Mouse (Mus musculus) midbrain, embryonic 10.5 days (tissue): ENCODE data around the gene Mipep. TPM values are rescaled to one million over a fixed set of nuclear protein-coding genes. Genes with fewer than 3 reads are reported as not detected.

Experiments
- DNase-seq: peaks from one replicate; pipeline ENCODE4 v3.0.0-alpha.2; 2017; ENCODE audit warnings: low spot score
- H3K27ac ChIP-seq: fragments of 300-500 bp; sonication (generic); replicated peaks from 2 replicates; pipeline ENCODE4 v1.5.1; 2016; ENCODE audit warnings: mild to moderate bottlenecking
- H3K27me3 ChIP-seq: fragments of 300-500 bp; sonication (generic); 2 replicates; pipeline ENCODE4 v1.6.1; 2016; ENCODE audit warnings: low read depth, mild to moderate bottlenecking; ENCODE audit not compliant: poor library complexity, severe bottlenecking
- H3K36me3 ChIP-seq: fragments of 300-500 bp; sonication (generic); 2 replicates; pipeline ENCODE4 v1.6.1; 2016; ENCODE audit warnings: mild to moderate bottlenecking, moderate library complexity
- H3K4me1 ChIP-seq: fragments of 300-500 bp; sonication (generic); 2 replicates; pipeline ENCODE4 v1.6.1; 2016
- H3K4me3 ChIP-seq: fragments of 300-500 bp; sonication (generic); 2 replicates; pipeline ENCODE4 v1.5.1; 2016; ENCODE audit warnings: mild to moderate bottlenecking, moderate library complexity
- H3K9me3 ChIP-seq: fragments of 300-500 bp; sonication (generic); replicated peaks from 2 replicates; pipeline ENCODE4 v1.6.1; 2016; ENCODE audit warnings: mild to moderate bottlenecking
- WGBS: fragments of 180-500 bp; shearing (Covaris S2); methylation state at CpG from one replicate; pipeline ENCODE4 v1.1.7; 2016; 5-methylcytosine and 5-hydroxymethylcytosine counted together
- polyA plus RNA-seq: library from polyadenylated mRNA; unstranded; fragments of >200 nt; fragmentation: Nextera tagmentation; extraction: Ambion mirVana; gene quantifications from 2 replicates; pipeline ENCODE4 v1.2.1, GENCODE M21; 2016

Gene Mipep
- polyA plus RNA-seq, 1 experiment from 2014 or later, result 25.4 TPM

DNA sequence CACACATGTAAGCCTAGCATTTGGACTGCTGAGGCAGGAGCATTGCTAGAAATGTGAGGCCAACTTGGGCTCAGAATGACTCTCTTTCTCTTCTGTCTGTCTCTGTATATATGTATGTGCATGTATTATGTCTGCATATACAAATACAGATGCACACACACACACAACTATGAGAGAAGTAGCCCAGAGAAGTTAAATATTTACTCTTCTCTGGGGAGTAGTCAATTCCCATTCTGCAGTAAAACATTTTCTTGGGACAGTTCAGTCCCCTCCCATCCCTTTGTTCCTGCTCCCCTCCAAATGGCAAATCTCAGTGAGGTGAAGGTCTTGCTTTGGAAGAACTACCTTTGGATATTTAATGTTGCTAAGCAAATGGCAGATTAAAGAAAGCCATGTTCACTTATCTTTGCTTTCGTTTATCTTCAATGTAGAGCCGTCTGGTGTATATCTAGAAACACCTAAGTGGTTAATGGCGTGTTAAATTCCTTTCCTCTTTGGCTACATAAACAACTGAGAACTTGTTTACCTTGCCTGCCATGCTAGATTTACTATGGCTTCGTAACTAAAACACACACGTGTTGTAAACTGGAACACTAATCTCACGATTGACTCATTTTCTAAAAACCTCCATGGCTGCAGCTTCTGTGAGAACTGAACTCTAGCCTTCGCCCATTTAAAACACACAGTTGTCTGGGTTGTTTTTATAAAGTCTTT lies 72.0 kb downstream of the Mipep start:
- WGBS, result 86% methylated on average over 7 of the region's 7 CpGs
- H3K27ac ChIP-seq, result no peak overlapping the region
- no peak overlapping the region for H3K4me3 ChIP-seq
- H3K4me1 ChIP-seq, result no peaks in the 10 kb centered on the region
- DNase-seq, result no peak
- H3K36me3 ChIP-seq, result peaks cover 41% of the 10 kb centered on the region
- no peaks in the 10 kb centered on the region for H3K27me3 ChIP-seq
- no peaks in the 10 kb centered on the region for H3K9me3 ChIP-seq

GRCm38 (mm10) chr14:60856913-60857300 lies 72.5 kb downstream of the Mipep start:
- Histone ChIP-seq H3K4me1 (no peaks in the 10 kb centered on the region), H3K27ac (no peak overlapping the region), H3K27me3 (no peaks in the 10 kb centered on the region), H3K36me3 (peaks cover 36% of the 10 kb centered on the region), H3K4me3 (no peak overlapping the region), H3K9me3 (no peaks in the 10 kb centered on the region)
- DNase-seq, result no peak
- 90% methylated on average over 7 of the region's 7 CpGs for WGBS

DNA sequence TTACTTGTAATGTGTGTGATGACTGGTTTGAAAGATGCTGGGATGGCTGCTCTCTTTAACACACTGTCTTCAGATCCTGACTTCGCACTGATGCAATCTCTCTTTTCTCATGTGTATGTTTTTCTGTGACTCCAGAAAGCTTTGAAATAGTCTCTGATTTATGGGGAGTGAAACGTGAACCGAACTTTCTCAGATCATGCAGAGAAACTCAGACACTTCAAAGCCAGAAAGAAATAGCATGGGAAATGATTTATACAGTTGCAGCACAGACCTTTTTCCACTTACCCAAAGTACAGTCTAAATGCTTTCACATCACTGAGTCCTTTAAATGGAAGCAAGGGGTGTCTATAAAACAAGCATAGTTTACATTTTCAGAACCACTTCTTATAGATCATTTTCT lies 79.0 kb downstream of the Mipep start:
- H3K27ac ChIP-seq, result no peak overlapping the region
- no peaks in the 10 kb centered on the region for H3K27me3 ChIP-seq
- no peak overlapping the region for H3K4me3 ChIP-seq
- no peaks in the 10 kb centered on the region for H3K36me3 ChIP-seq
- peaks cover 4% of the 10 kb centered on the region for H3K4me1 ChIP-seq
- H3K9me3 ChIP-seq, result no peaks in the 10 kb centered on the region
- no peak for DNase-seq
- WGBS, result 94% methylated on average over 3 of the region's 3 CpGs

- DNase-seq, result no peak
- no peak overlapping the region for H3K4me3 ChIP-seq
- WGBS, result 88% methylated on average over 11 of the region's 11 CpGs
- no peaks in the 10 kb centered on the region for H3K27me3 ChIP-seq
- H3K4me1 ChIP-seq, result peaks cover 6% of the 10 kb centered on the region
- peaks cover 9% of the 10 kb centered on the region for H3K36me3 ChIP-seq
- H3K9me3 ChIP-seq, result no peaks in the 10 kb centered on the region
- no peak overlapping the region for H3K27ac ChIP-seq
Observed at GRCm38 (mm10) chr14:60866399-60866798, 82.0 kb downstream of the Mipep start.

DNA sequence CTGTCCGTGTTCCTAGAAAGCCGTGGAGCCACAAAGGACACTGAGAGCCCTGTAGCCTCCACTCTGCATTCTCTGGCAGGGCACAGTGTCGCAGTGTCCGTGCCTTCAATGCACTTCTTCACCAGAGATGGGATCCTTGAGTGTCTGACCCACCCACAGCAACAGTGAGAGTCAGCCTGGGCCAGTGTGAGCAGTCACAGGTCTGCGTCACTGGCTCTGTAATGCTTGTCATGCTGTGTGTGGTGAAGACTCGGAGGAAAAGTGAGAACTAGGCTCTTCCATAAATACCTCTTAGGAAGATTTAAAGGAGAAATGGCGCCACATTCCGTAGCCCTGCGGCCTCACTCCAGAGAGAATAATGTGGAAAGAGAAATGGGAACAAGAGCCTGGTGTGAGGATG lies 84.0 kb downstream of the Mipep start:
- 59% methylated on average over 9 of the region's 9 CpGs for WGBS
- no peaks in the 10 kb centered on the region for H3K27me3 ChIP-seq

DNA sequence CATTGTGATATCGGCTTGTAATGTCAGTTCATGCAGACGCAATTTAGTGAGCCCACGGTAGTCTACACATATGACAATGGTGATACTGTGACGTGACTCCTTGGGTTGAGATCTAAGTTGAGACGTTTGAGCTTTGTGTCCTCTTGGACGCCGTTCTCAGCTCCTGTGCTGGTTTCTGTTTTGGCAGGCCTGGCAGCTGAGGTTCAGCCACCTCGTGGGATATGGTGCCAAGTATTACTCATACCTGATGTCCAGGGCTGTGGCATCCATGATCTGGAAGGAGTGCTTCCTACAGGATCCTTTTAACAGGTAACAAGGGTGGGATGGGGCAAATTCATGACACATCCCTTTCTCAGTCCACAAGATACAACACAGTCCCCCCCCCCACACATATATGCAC lies 87.5 kb downstream of the Mipep start:
- 95% methylated on average over 8 of the region's 8 CpGs for WGBS
- H3K27ac ChIP-seq, result no peak overlapping the region
- peaks cover 6% of the 10 kb centered on the region for H3K4me1 ChIP-seq
- no peak for DNase-seq
- H3K27me3 ChIP-seq, result no peaks in the 10 kb centered on the region
- H3K4me3 ChIP-seq, result no peak overlapping the region
- H3K36me3 ChIP-seq, result peaks cover 33% of the 10 kb centered on the region
- H3K9me3 ChIP-seq, result no peaks in the 10 kb centered on the region

More for the DNA sequence above, 84.0 kb downstream of the Mipep start:
- Histone ChIP-seq H3K4me1 (peaks cover 6% of the 10 kb centered on the region), H3K36me3 (peaks cover 18% of the 10 kb centered on the region), H3K4me3 (no peak overlapping the region), H3K9me3 (no peaks in the 10 kb centered on the region), H3K27ac (no peak overlapping the region)
- DNase-seq, result no peak

GRCm38 (mm10) chr14:60882106-60882505 lies 97.7 kb downstream of the Mipep start:
- H3K4me3 ChIP-seq, result no peak overlapping the region
- H3K27ac ChIP-seq, result no peak overlapping the region
- no peak for DNase-seq
- H3K9me3 ChIP-seq, result peaks cover 12% of the 10 kb centered on the region
- no peaks in the 10 kb centered on the region for H3K4me1 ChIP-seq
- peaks cover 14% of the 10 kb centered on the region for H3K36me3 ChIP-seq
- 92% methylated on average over 5 of the region's 5 CpGs for WGBS
- H3K27me3 ChIP-seq, result no peaks in the 10 kb centered on the region

DNA sequence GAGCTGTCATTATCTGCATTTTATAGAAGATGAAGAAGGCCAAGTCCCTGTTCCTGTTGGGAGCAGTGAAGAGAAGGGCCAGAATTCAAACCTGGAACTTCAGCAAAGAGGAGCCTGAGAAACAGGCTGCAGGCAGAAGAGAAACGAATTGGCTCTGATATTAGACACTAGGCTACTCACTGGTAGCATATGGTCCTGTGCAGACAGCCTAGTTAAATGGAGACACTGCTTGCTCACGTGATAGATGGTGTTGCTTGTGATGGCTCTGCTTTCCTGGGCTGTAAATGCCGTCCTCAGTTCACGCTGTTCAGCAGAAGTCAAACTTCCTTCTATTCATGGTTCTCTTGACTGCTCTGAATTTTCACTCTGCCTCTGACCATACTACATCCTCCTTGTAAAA lies 98.3 kb downstream of the Mipep start:
- no peak overlapping the region for H3K4me3 ChIP-seq
- peaks cover 12% of the 10 kb centered on the region for H3K9me3 ChIP-seq
- no peak overlapping the region for H3K27ac ChIP-seq
- no peaks in the 10 kb centered on the region for H3K27me3 ChIP-seq
- peaks cover 14% of the 10 kb centered on the region for H3K36me3 ChIP-seq
- DNase-seq, result no peak
- 92% methylated on average over 4 of the region's 4 CpGs for WGBS
- no peaks in the 10 kb centered on the region for H3K4me1 ChIP-seq

- peaks cover 20% of the 10 kb centered on the region for H3K36me3 ChIP-seq
- H3K4me1 ChIP-seq, result no peaks in the 10 kb centered on the region
- H3K9me3 ChIP-seq, result peaks cover 12% of the 10 kb centered on the region
- H3K27ac ChIP-seq, result no peak overlapping the region
- H3K4me3 ChIP-seq, result no peak overlapping the region
- no peaks in the 10 kb centered on the region for H3K27me3 ChIP-seq
- DNase-seq, result no peak
- WGBS, result 77% methylated on average over 6 of the region's 6 CpGs
Observed at GRCm38 (mm10) chr14:60885361-60885950, 101.1 kb downstream of the Mipep start.

DNA sequence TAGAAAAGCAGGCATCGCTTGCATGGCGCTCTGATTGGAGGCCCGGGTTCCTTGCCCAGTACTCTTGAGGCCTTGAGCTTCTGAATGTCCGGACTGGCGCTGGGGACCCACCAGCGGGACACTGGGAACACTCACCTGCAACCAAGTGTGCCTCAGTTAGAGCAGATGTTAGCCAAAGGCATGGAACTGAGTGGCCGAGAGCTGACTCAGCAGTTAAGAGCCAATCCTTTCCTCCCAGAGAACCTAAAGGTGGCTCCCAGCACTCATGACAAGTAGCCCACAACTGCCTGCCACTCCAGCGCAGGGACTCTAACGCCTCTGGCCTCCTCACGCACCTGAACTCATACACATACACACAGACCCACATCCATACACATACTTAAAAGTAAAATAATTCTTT lies 109.5 kb downstream of the Mipep start:
- Histone ChIP-seq H3K27me3 (no peaks in the 10 kb centered on the region), H3K4me1 (0 out of 2 replicates have a peak, but pooled peaks cover 4% of the 10 kb centered on the region), H3K27ac (no peak overlapping the region; the same call in 1 of the 2 replicates), H3K9me3 (no peaks in the 10 kb centered on the region), H3K4me3 (no peak overlapping the region), H3K36me3 (no peaks in the 10 kb centered on the region)
- WGBS, result 90% methylated on average over 10 of the region's 10 CpGs
- no peak for DNase-seq

- H3K4me3 ChIP-seq, result no peak overlapping the region
- H3K9me3 ChIP-seq, result no peaks in the 10 kb centered on the region
- H3K27me3 ChIP-seq, result no peaks in the 10 kb centered on the region
- peak overlapping the region; percentile 23; the same call in 1 of the 2 replicates for H3K27ac ChIP-seq
- WGBS, result 77% methylated on average over 19 of the region's 19 CpGs
- no peaks in the 10 kb centered on the region for H3K36me3 ChIP-seq
- no peak for DNase-seq
- H3K4me1 ChIP-seq, result peaks cover 10% of the 10 kb centered on the region
Observed at GRCm38 (mm10) chr14:60895172-60896000, 111.0 kb downstream of the Mipep start.

- 75% methylated on average over 5 of the region's 5 CpGs for WGBS
- no peaks in the 10 kb centered on the region for H3K9me3 ChIP-seq
- H3K4me3 ChIP-seq, result no peak overlapping the region
- no peak for DNase-seq
- no peak overlapping the region for H3K27ac ChIP-seq
- peaks cover 10% of the 10 kb centered on the region for H3K4me1 ChIP-seq
- no peaks in the 10 kb centered on the region for H3K27me3 ChIP-seq
- no peaks in the 10 kb centered on the region for H3K36me3 ChIP-seq
Observed at GRCm38 (mm10) chr14:60898086-60898667, 113.8 kb downstream of the Mipep start.
